Mouse (Mus musculus) lung, embryonic 16.5 days (tissue): ENCODE measurements around the gene 4921511C20Rik. TPM values are rescaled to one million over a fixed set of nuclear protein-coding genes. Genes with fewer than 3 reads are reported as not detected.

Source experiments
- ATAC-seq: fragments of 200-750 bp; cut with Nextera tagmentation; 2 replicates; pipeline ENCODE4 v1.8.0; 2017; ENCODE audit warnings: low read depth, mild to moderate bottlenecking, moderate library complexity
- H3K27ac ChIP-seq: fragments of 300-500 bp; sonication (generic); 2 replicates; pipeline ENCODE4 v1.5.1; 2014; ENCODE audit warnings: mild to moderate bottlenecking, control low read depth, low read length
- H3K27me3 ChIP-seq: fragments of 300-500 bp; sonication (generic); 2 replicates; pipeline ENCODE4 v1.6.1; 2014; ENCODE audit warnings: low read depth, low read length, mixed read lengths; ENCODE audit not compliant: control insufficient read depth, insufficient read depth
- H3K36me3 ChIP-seq: fragments of 300-500 bp; sonication (generic); 2 replicates; pipeline ENCODE4 v1.6.1; 2014; ENCODE audit warnings: low read length; ENCODE audit not compliant: control insufficient read depth, insufficient read depth
- H3K4me1 ChIP-seq: fragments of 300-500 bp; sonication (generic); replicated peaks from 2 replicates; pipeline ENCODE4 v1.6.1; 2014; ENCODE audit warnings: low read length, mixed read lengths; ENCODE audit not compliant: control insufficient read depth, insufficient read depth
- H3K4me2 ChIP-seq: fragments of 300-500 bp; sonication (generic); 2 replicates; pipeline ENCODE4 v1.6.1; 2014; ENCODE audit warnings: low read depth, low read length, control low read depth
- H3K4me3 ChIP-seq: fragments of 300-500 bp; sonication (generic); 2 replicates; pipeline ENCODE4 v1.5.1; 2014; ENCODE audit warnings: mild to moderate bottlenecking, low read length, control low read depth
- H3K9ac ChIP-seq: fragments of 300-500 bp; sonication (generic); 2 replicates; pipeline ENCODE4 v1.6.1; 2014; ENCODE audit warnings: low read length, control low read depth
- H3K9me3 ChIP-seq: fragments of 300-500 bp; sonication (generic); 2 replicates; pipeline ENCODE4 v1.6.1; 2016; ENCODE audit warnings: low read length; ENCODE audit not compliant: control insufficient read depth
- WGBS: fragments of 180-500 bp; shearing (Covaris S2); extraction: QIAGEN DNeasy Blood & Tissue Kit; methylation state at CpG from one replicate; pipeline ENCODE4 v1.1.7; 2014; 5-methylcytosine and 5-hydroxymethylcytosine counted together
- polyA plus RNA-seq: library from polyadenylated mRNA; unstranded; fragments of >200 nt; fragmentation: Nextera tagmentation; extraction: Ambion mirVana; gene quantifications from 2 replicates; pipeline ENCODE4 v1.2.1, GENCODE M21; 2015

The 4921511C20Rik gene
- not detected in 2 replicates for polyA plus RNA-seq

DNA sequence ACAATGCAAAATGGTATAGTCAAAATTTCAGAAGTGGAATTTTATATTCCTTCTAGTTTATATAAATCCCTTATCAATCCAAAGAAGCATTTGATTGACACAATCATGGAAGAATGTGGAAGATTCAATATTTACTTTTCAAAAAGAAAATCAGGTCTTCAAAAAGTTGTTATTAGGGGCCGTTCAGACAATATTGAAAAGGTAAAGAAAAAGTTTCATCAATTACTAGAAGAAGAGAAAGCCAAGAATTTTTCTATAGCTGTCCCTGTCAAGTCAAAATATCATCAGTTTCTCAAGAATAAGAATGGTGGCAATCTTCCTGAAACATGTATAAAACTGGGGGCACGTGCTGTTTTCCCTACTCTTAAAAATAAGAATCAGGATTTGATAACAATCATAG is at the start of gene 4921511C20Rik:
TSS of gene 4921511C20Rik (plus strand) at position 301 of the 400 bp plus-strand sequence.
- H3K27me3 ChIP-seq: no peaks in the 10 kb centered on the region

More for the DNA sequence above, at the start of gene 4921511C20Rik:
- no peaks in the 10 kb centered on the region for H3K9me3 ChIP-seq
- H3K9ac ChIP-seq: no peak within 1 kb of the TSS
- no peaks in the 10 kb centered on the region for H3K36me3 ChIP-seq
- ATAC-seq: no peak
- no peak within 1 kb of the TSS for H3K4me2 ChIP-seq
- WGBS: 72% methylated on average over 2 of the region's 2 CpGs
- H3K4me1 ChIP-seq: no peaks in the 10 kb centered on the region
- H3K4me3 ChIP-seq: no peak within 1 kb of the TSS
- no peak within 1 kb of the TSS for H3K27ac ChIP-seq
